Mouse (Mus musculus) MEL (cell line): ENCODE data around the gene Slc2a1. TPM values are rescaled to one million over a fixed set of nuclear protein-coding genes. Genes with fewer than 3 reads are reported as not detected.

Experiments used
- DNase-seq: peaks from one replicate; pipeline ENCODE4 v3.0.0; 2011; ENCODE audit warnings: low read depth, low spot score
- H3K27ac ChIP-seq: 2 replicates; pipeline ENCODE4 v1.5.1; 2012; ENCODE audit warnings: low read depth, mild to moderate bottlenecking, control low read depth, low read length, moderate library complexity; ENCODE audit not compliant: control insufficient read depth
- H3K27me3 ChIP-seq, 2 experiments: fragments of 150-350 bp in 1 of 2; sonication (generic) in 1 of 2; 2 replicates each; pipeline ENCODE4 v1.6.1; 2012; ENCODE audit warnings: low read length in 2 of 2, mild to moderate bottlenecking in 2 of 2, improper control_type of control experiment in 1 of 2, moderate library complexity in 1 of 2; ENCODE audit not compliant: insufficient read depth in 2 of 2, control insufficient read depth in 1 of 2
- H3K36me3 ChIP-seq, 2 experiments: 2 replicates each; pipeline ENCODE4 v1.6.1; 2012 to 2014; ENCODE audit warnings: low read length in 2 of 2, improper control_type of control experiment in 1 of 2, inconsistent platforms in 1 of 2, mild to moderate bottlenecking in 1 of 2; ENCODE audit not compliant: insufficient read depth in 2 of 2, control insufficient read depth in 1 of 2
- H3K4me1 ChIP-seq, 2 experiments: fragments of 150-350 bp in 1 of 2; sonication (generic) in 1 of 2; 2 replicates each; pipeline ENCODE4 v1.6.1; 2012; ENCODE audit warnings: low read length in 2 of 2, improper control_type of control experiment in 1 of 2, mild to moderate bottlenecking in 1 of 2; ENCODE audit not compliant: insufficient read depth in 2 of 2, control insufficient read depth in 1 of 2
- H3K4me3 ChIP-seq, 2 experiments: fragments of 150-350 bp in 1 of 2; sonication (generic) in 1 of 2; 2 replicates each; pipeline ENCODE4 v1.5.1; 2012; ENCODE audit warnings: low read depth in 2 of 2, low read length in 2 of 2, mild to moderate bottlenecking in 2 of 2, moderate library complexity in 2 of 2, control low read depth in 1 of 2, improper control_type of control experiment in 1 of 2; ENCODE audit not compliant: control insufficient read depth in 1 of 2, insufficient read depth in 1 of 2
- H3K79me2 ChIP-seq: 2 replicates; pipeline ENCODE4 v1.6.1; 2012; ENCODE audit warnings: mild to moderate bottlenecking, low read length, moderate library complexity; ENCODE audit not compliant: control insufficient read depth, poor library complexity, insufficient read depth
- H3K9ac ChIP-seq: 2 replicates; pipeline ENCODE4 v1.6.1; 2012; ENCODE audit warnings: low read depth, mild to moderate bottlenecking, control low read depth, low read length, moderate library complexity; ENCODE audit not compliant: control insufficient read depth, poor library complexity, severe bottlenecking
- H3K9me3 ChIP-seq: fragments of 150-350 bp; sonication (generic); replicated peaks from 2 replicates; pipeline ENCODE4 v1.6.1; 2012; ENCODE audit warnings: mild to moderate bottlenecking, low read length, improper control_type of control experiment, moderate library complexity; ENCODE audit not compliant: insufficient read depth
- BHLHE40 ChIP-seq: IDR thresholded peaks from 2 replicates; pipeline ENCODE4 v1.6.1; 2012; ENCODE audit warnings: low read depth, mild to moderate bottlenecking, inconsistent platforms, low read length, improper control_type of control experiment, borderline replicate concordance
- ELF1 ChIP-seq: IDR thresholded peaks from 2 replicates; pipeline ENCODE4 v1.6.1; 2014; ENCODE audit warnings: low read depth, mild to moderate bottlenecking, inconsistent platforms, low read length, improper control_type of control experiment, moderate library complexity
- EP300 ChIP-seq, 2 experiments: IDR thresholded peaks; 2 replicates each; pipeline ENCODE4 v1.6.1; 2011; ENCODE audit warnings: improper control_type of control experiment in 2 of 2, low read length in 2 of 2, low read depth in 1 of 2, mild to moderate bottlenecking in 1 of 2
- ETS1 ChIP-seq: IDR thresholded peaks from 2 replicates; pipeline ENCODE4 v1.6.1; 2012; ENCODE audit warnings: low read depth, mild to moderate bottlenecking, inconsistent platforms, low read length, improper control_type of control experiment, moderate library complexity
- GABPA ChIP-seq: IDR thresholded peaks from 2 replicates; pipeline ENCODE4 v1.6.1; 2012; ENCODE audit warnings: low read depth, mild to moderate bottlenecking, inconsistent platforms, low read length, improper control_type of control experiment, moderate library complexity
- GATA1 ChIP-seq: IDR thresholded peaks from 2 replicates; pipeline ENCODE4 v1.6.1; 2011; ENCODE audit warnings: low read depth, low read length, improper control_type of control experiment
- HCFC1 ChIP-seq: IDR thresholded peaks from 2 replicates; pipeline ENCODE4 v1.6.1; 2012; ENCODE audit warnings: low read depth, mild to moderate bottlenecking, inconsistent platforms, low read length, improper control_type of control experiment, moderate library complexity
- KAT2A ChIP-seq: conservative IDR thresholded peaks from 2 replicates; pipeline ENCODE4 v1.6.1; 2012; ENCODE audit warnings: low read depth, low read length, improper control_type of control experiment, inconsistent platforms
- MAX ChIP-seq: IDR thresholded peaks from 2 replicates; pipeline ENCODE4 v1.6.1; 2011; ENCODE audit warnings: low read length, improper control_type of control experiment
- MYB ChIP-seq: IDR thresholded peaks from 2 replicates; pipeline ENCODE4 v1.6.1; 2011; ENCODE audit warnings: mild to moderate bottlenecking, low read depth, low read length, improper control_type of control experiment
- MYC ChIP-seq: IDR thresholded peaks from 2 replicates; pipeline ENCODE4 v1.6.1; 2011; ENCODE audit warnings: low read depth, mild to moderate bottlenecking, low read length, improper control_type of control experiment, moderate library complexity
- NRF1 ChIP-seq: IDR thresholded peaks from 2 replicates; pipeline ENCODE4 v1.6.1; 2014; ENCODE audit warnings: low read depth, mild to moderate bottlenecking, inconsistent platforms, low read length, improper control_type of control experiment, moderate library complexity; ENCODE audit not compliant: poor library complexity, insufficient read depth, severe bottlenecking
- POLR2A ChIP-seq, 2 experiments: IDR thresholded peaks; 2 replicates each; pipeline ENCODE4 v1.6.1; 2011 to 2012; ENCODE audit warnings: low read length in 2 of 2, mild to moderate bottlenecking in 2 of 2, control low read depth in 1 of 2, improper control_type of control experiment in 1 of 2, low read depth in 1 of 2, moderate library complexity in 1 of 2; ENCODE audit not compliant: control insufficient read depth in 1 of 2, insufficient read depth in 1 of 2, poor library complexity in 1 of 2
- POLR2AphosphoS5 ChIP-seq: IDR thresholded peaks from 2 replicates; pipeline ENCODE4 v1.6.1; 2012; ENCODE audit warnings: low read depth, borderline replicate concordance, mild to moderate bottlenecking, inconsistent platforms, low read length, moderate library complexity, mixed read lengths
- RAD21 ChIP-seq: IDR thresholded peaks from 2 replicates; pipeline ENCODE4 v1.6.1; 2011; ENCODE audit warnings: mild to moderate bottlenecking, low read depth, low read length, improper control_type of control experiment
- RCOR1 ChIP-seq: IDR thresholded peaks from 2 replicates; pipeline ENCODE4 v1.6.1; 2012; ENCODE audit warnings: low read depth, mild to moderate bottlenecking, inconsistent platforms, low read length, improper control_type of control experiment
- SIN3A ChIP-seq: IDR thresholded peaks from 2 replicates; pipeline ENCODE4 v1.6.1; 2012; ENCODE audit warnings: low read length, improper control_type of control experiment, inconsistent platforms
- TCF12 ChIP-seq: IDR thresholded peaks from 2 replicates; pipeline ENCODE4 v1.6.1; 2014; ENCODE audit warnings: low read depth, mild to moderate bottlenecking, inconsistent platforms, low read length, improper control_type of control experiment, moderate library complexity
- ZC3H11A ChIP-seq: IDR thresholded peaks from 2 replicates; pipeline ENCODE4 v1.6.1; 2012; ENCODE audit warnings: low read depth, mild to moderate bottlenecking, inconsistent platforms, low read length, improper control_type of control experiment
- polyA plus RNA-seq, 2 experiments: library from polyadenylated mRNA; stranded (reverse) in 1 of 2; unstranded in 1 of 2; fragments of >175 nt in 1 of 2; fragments of >200 nt in 1 of 2; gene quantifications; 2 replicates each; pipeline versions ENCODE4 v1.2.1 to v1.2.4; 2012; ENCODE audit warnings: low replicate concordance in 2 of 2, low read depth in 1 of 2; ENCODE audit not compliant: insufficient read length in 2 of 2, insufficient read depth in 1 of 2, missing spikeins in 1 of 2
- total RNA-seq: library from RNA; depleted of rRNA; stranded (reverse); fragments of 300-350 nt; gene quantifications from 2 replicates; pipeline ENCODE4 v1.2.3, GENCODE M21; 2012

Slc2a1 gene
- total and polyA plus RNA-seq, 3 experiments, result 15.9 to 99.5 TPM; not detected in 1

DNA sequence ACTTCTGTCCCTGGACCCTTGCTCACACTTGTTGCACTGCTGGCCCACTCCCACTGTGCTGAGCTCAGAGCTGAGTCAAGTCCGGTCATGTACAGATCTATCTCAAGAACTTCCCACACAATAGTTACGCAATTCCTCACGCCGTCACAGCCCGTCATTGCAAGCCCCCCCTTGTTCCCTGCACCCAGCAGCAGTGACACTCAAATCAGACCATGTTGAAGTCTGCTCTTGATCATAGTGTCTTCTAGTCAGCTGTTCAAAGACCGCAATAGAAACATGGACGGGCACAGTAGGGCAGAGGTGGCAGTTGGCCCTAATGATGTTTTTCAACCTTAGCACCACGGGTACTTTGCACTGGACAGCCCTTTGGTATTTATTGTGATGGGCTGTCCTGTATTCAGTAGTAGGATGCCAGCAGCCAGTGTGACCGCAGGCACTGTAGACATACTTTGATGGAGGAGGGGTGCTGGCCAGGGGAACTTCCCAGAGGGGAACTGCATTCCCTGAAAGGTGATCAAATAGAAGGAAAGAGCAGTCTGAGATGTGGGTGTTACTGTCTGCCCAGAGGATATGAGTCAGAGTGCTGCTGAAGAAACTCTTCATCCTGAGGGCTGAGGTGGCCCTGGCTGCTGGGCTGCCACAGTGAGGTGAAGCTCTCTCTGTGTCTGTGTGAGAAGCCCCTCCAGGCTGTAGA is 17.2 kb downstream of the Slc2a1 start:
- no peaks in the 10 kb centered on the region for H3K9me3 ChIP-seq
- no peak overlapping the region for H3K9ac ChIP-seq
- DNase-seq, result no peak
- no peak overlapping the region for H3K27ac ChIP-seq
- H3K79me2 ChIP-seq, result no peaks in the 10 kb centered on the region
- TF ChIP-seq EP300 (IDR thresholded peaks at IDR 0.05; ENCODE audit: low read depth in 1 of 2, low read length in 2 of 2), result no peak
- TF ChIP-seq POLR2A (IDR thresholded peaks at IDR 0.05; ENCODE audit: control insufficient read depth in 1 of 2, insufficient read depth in 1 of 2, low read depth in 1 of 2, low read length in 2 of 2, poor library complexity in 1 of 2), result no peak
- no peak for TF ChIP-seq GABPA
- no peak for TF ChIP-seq HCFC1
- no peak for TF ChIP-seq RCOR1
- TF ChIP-seq POLR2AphosphoS5, result no peak
- no peak for TF ChIP-seq MYB
- no peak for TF ChIP-seq ETS1
- TF ChIP-seq ELF1, result no peak
- peaks cover 13 to 36% of the 10 kb centered on the region in 2 experiments for H3K4me1 ChIP-seq
- no peak overlapping the region for H3K4me3 ChIP-seq
- peaks cover 6 to 21% of the 10 kb centered on the region in 2 experiments for H3K36me3 ChIP-seq
- no peaks in the 10 kb centered on the region for H3K27me3 ChIP-seq

DNA sequence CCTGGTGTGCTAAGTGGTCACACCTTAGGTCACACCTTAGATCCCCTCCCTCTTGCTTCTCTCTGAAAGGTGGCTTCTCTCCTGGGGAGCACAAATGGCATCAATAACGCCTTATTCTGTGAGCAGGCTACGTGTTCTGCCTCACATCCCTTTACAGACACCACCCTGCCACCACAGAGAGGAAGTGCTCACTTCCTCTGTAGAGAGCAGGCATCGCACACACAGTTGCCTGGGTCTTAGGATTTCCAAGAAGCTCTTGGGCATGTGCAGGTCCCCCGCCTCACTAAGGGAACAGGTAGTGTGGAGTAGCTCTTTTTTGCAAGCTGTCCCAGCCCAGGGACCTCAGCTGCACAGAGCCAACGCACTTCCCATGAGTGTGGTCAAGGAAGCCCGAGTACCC is 18.7 kb downstream of the Slc2a1 start:
- Histone ChIP-seq H3K36me3 (peaks cover 3 to 15% of the 10 kb centered on the region in 2 experiments), H3K79me2 (no peaks in the 10 kb centered on the region), H3K4me1 (peaks cover 7 to 27% of the 10 kb centered on the region in 2 experiments; a peak in 3 of 4 replicates), H3K27me3 (no peaks in the 10 kb centered on the region), H3K27ac (peak overlapping the region; percentile 38), H3K4me3 (no peak overlapping the region), H3K9me3 (no peaks in the 10 kb centered on the region), H3K9ac (peak overlapping the region; percentile 8; the same call in 1 of the 2 replicates)
- peak; percentile 87 for DNase-seq
- TF ChIP-seq BHLHE40 (no peak), RAD21 (no peak), KAT2A (no peak), NRF1 (peak; percentile 60), TCF12 (no peak), ZC3H11A (no peak), MAX (no peak), EP300 (IDR thresholded peaks at IDR 0.05; ENCODE audit: low read depth in 1 of 2, low read length in 2 of 2) (peak in 1 of 2 experiments; percentile 60; a peak in 1 of 4 replicates), MYC (no peak), ELF1 (peak; percentile 20; the same call in 1 of the 2 replicates), POLR2AphosphoS5 (no peak), SIN3A (peak; percentile 51; the same call in 1 of the 2 replicates), ETS1 (peak; percentile 18; the same call in 1 of the 2 replicates), GATA1 (no peak)
